Mouse (Mus musculus) ES-CJ7 (cell line): ENCODE data around the gene Zfpl1.

Experiments used
- DNase-seq: peaks from one replicate; pipeline ENCODE4 v3.0.0; 2011; ENCODE audit warnings: low read depth, low spot score

Zfpl1 gene

GRCm38 (mm10) chr19:6101186-6101585, 16.4 kb upstream of the Zfpl1 start:
- no peak for DNase-seq

- no peak for DNase-seq
Observed at GRCm38 (mm10) chr19:6097847-6098246, 13.1 kb upstream of the Zfpl1 start.

GRCm38 (mm10) chr19:6094119-6094518, 9.4 kb upstream of the Zfpl1 start, which contains the start of gene AC131692.1:
Gene AC131692.1 (plus strand): TSS chr19:6094419.
- no peak for DNase-seq

DNA sequence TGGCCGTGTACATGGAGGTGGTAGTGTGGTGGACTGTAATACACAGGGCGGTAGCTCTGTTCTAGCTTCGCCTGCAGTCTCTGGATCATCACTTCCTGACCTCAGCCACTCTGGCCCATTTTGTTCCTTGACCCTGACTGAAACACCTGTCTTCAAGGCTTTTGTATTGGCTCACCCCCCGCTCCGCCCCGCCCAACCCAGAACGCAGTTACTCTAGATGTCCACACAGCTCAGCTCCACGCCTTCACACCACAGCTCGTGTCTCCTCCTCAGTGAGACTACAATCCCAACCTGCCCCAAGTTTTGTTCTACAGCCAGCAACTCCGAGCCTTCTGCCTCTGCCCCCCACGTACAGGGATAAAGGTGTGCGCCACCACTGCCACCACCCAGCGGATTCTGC, 4.1 kb upstream of the Zfpl1 start:
- DNase-seq = no peak

DNA sequence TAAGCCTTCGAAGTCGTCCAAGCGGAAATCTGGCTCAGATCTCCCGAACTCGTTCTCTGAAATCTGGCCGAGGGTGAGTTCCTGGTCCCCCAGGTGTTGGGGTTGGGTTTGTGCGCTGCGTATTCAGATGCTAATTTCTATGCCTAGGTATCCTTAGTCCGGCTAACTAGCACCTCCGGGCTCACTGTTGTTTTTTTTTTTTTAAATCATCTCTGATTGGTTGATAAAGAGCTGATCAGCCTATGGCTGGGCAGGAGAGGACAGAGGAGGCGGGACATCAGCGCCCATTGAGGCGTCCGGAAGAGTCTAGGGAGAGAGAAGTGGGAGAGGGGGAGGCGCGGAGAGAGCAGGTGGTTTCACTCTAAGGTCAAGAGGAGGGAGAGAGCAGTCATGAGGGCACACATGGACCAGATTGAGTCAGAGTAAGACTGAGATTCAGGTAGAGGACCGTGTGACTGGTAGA, 692 bp upstream of the Zfpl1 start:
- DNase-seq = peak; percentile 97

DNA sequence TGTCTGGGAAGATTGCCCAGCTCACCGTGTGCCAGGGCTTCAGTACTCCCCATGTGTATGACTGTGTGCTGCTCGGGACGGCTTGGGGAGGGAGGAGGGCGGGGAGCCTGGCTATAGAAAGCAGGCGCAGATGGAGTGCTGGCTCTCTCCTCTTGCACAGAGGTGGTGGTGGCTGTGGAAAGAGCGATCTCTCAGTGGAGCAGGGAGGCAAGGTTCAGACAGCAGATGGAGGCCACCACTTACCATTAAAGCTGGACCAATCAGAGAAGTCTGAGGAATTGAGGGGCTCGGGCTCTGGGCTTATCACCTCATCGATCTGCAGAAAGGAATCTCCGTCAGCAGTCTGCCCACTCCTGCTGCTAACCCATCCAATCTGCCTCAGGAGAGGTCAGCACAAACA, 2.6 kb downstream of the Zfpl1 start, which contains the start of gene Gm28374:
Gene Gm28374 (minus strand): TSS at position 101 of the 400 bp plus-strand sequence.
- DNase-seq = no peak

DNA sequence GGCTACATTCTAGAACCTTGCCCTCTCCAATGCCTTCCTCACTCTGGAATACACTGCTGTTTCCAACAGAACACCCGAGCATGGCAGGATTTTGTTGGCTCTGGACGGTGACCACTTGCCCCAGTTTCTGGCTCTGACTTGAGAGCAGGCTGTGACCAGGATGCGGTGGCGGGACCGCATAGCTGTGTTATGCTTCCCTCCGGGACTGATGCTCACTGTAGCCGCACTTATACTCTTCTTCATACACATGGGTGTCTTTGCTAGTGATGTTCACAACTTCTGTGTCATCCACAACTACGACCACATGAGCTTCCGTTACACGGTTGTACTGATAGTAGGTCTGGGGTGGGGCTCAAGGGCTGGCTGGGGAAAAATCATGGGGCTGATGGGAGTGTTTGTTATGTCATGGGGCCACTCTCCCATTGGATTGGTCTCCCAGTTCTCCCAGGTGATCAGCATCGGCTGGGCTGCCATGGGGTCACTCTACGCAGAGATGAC, 4.7 kb downstream of the Zfpl1 start, which contains the start of gene Tmem262:
Gene Tmem262 (plus strand): TSS at position 51 of the 498 bp plus-strand sequence.
- DNase-seq = no peak

DNA sequence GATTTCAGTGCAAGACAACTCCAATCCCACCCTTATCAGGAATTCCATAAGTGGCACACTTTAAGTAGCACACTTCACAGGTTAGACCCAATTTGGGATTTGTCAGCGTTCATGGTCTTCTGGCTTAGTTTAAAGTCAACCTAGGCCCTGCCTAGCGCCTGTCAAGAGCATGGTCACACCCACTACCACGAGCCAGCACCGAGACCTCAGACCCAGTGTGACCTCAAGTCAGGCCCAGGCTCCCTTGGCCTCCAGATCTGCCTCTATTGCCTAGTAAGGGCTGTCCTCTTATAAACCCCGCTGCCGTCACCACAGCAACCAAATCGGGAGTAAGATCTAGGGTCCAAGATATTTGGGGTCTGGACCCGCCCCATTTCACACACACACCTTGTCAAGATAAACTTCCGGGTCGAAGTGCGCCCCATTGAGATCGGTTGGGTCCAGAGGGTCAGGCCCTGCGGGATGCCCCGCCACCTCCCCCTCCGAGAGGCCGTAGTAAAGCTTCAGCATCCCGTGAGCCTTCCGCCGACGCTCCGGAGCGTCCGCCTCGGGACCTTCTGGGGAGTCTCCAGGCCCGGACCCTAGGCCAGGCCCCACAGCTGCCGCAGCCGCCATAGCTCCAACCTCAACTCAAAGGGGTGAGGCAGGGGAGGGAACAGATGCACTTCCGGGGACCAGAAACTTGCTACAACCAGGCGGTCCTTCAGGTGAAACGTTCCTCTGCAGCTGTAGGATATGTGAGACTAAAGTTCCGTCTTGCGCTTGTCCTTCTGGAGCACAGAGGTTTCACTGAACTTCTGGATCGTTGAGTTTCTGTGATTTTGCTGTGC, 8.0 kb downstream of the Zfpl1 start, which contains the start of gene Vps51:
Gene Vps51 (minus strand): TSS at position 668 of the 830 bp plus-strand sequence.
- peak; percentile 96 for DNase-seq

DNA sequence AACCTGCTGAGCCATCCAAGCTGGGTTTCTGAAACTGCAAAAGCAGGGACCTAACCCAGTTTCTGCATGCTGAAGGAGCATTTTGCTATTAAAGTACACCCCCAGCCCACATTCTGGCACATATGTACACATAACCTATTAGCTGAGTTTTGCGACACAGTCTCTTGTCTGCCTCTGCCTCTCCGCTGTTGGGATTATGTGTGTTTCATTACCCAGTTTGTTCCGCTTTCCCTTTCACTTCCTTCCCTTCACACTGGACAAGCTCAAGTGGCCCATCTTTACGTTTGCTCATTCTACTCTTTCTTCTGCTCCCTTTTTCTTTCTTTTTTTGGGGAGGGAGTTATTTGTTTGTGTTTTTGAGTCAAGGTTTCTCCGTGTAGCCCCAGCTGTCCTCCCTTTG, 10.9 kb downstream of the Zfpl1 start:
- DNase-seq = no peak

DNA sequence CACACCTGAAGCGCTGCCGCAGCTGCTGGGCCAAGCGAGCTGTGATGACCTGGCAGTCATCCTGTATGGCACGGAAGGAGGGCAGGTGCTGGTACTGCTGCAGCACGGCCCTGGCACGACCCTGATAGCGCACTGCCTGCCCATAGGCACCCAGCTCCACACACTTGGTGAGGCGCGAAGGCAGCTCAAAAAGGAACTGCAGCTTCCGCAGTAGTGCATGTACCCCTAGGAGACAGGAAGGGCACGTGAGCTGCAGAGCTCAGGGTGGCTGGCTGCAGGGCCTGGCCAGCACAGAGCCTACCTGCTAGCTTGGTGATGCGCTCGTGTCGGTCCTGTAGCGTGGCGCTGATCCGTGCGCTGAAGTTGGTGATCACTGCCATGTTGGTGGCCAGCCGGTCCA, 13.5 kb downstream of the Zfpl1 start:
- no peak for DNase-seq

- peak; percentile 59 for DNase-seq
Observed at GRCm38 (mm10) chr19:6070571-6071250, 14.0 kb downstream of the Zfpl1 start.

DNA sequence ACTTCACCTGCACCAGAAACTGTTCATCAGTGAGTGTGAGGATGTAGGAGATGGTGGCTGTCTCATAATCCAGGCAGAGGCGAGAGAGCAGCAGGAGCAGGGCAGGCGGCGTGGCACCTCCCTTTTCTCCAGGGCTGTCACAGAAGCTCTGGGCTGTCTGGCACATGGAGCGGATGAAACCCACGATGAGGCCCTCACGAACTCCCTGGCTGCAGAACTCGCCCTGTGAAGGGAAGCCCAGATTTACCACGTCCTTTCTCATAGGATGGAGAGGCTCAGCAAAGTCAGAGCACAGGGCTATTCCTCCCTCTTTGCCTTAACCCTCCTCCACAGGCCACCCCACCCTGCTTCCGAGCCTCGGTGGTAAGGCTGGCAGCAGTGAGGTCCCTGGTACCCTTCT, 14.9 kb downstream of the Zfpl1 start:
- DNase-seq = no peak

DNA sequence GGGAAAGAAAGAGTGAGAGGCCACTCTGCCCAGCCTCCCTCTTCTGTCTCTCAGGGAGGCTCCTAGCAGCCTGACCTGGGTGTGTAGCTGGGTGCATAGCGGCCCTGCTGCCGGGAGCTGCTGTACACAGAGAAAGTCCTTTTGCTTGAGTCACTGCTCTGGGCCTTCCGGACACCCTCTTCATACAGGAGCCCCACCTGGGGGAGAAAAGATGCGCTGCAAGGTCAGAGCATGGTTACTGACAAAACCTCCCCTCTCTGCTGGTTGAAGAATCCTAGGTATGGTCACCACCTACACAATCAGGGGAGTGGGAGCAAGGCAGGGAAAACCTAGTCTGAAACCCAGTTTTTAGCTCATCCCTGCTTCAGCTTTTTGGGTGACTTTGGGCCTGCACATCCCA, 15.8 kb downstream of the Zfpl1 start:
- DNase-seq = peak; percentile 42

DNA sequence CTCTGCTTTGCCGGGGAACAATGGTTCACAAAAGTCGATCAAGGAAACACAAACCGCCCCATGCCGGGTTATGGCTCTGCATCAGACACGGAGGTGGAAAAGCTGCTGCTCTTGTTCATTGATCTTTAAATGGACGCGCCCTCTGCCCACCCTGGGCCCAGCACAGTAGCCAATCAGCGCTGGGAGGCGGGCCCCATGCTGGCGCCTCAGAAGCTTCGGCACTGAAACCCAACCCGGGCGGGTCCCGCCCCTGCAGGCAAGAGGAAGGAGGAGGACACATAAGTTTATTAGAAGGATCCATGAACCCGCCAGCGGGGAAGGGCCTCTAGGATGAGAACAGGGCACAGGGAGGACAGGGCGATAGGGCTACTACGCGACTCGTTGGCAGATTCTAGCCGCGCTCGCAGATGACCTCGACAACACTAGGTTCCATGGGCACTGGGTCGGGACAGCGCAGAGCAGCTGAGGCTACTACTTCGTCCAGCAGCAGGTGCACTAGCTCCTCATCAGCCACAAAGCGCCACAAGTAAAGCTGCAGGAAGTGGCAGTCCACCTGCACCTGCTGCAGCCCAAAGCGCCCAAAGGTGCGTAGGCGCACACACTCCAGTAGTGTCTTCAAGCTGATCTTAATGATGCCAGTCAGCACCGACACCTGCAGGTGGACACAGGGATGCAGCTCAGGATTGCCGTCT, 16.9 kb downstream of the Zfpl1 start, which contains the start of gene Tm7sf2:
Gene Tm7sf2 (minus strand): TSS at position 650 of the 692 bp plus-strand sequence.
- peak; percentile 89 for DNase-seq

DNA sequence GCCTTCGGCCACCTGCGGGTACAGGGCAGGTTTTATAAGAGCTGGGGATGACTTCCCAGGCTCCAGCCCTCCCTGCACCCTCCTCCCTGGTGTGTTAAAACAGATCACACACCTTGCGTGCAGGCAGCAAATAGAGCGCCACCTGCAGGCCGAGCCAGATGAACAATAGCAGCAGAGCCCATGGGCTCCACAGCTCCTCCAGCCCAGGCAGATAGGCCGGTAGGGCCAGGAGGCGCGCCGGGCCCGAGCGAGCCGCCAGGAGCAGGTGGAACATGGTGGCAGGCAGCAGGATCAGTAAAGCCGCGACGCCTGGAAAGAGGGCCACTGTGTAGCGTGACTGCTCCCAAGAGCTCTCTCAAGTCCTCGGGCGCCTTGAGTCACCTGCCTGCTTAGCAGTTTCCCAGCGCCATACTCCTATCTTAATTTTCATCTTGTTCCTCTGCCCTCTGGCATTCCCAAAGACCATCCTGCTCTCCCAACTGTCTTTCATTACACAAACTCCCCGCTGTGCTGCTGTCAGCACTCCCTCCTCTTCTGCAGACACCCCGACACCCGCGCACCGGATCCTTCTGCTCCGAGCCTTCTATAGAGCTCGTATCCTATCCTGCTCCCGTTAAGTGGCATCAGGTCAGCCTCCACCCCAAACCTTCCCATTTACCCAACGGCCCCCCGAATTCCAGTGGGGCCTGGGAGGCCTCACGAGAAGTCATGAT, 17.6 kb downstream of the Zfpl1 start:
- peak; percentile 91 for DNase-seq

GRCm38 (mm10) chr19:6066571-6066970, 18.2 kb downstream of the Zfpl1 start:
- no peak for DNase-seq

- no peak for DNase-seq
Observed at GRCm38 (mm10) chr19:6063081-6063480, 21.7 kb downstream of the Zfpl1 start.

GRCm38 (mm10) chr19:6062418-6062817, 22.3 kb downstream of the Zfpl1 start:
- DNase-seq = no peak

- DNase-seq = no peak
Observed at GRCm38 (mm10) chr19:6061641-6062302, 23.0 kb downstream of the Zfpl1 start.

GRCm38 (mm10) chr19:6061021-6061533, 23.7 kb downstream of the Zfpl1 start, which contains the start of gene Znhit2:
Gene Znhit2 (plus strand): TSS chr19:6061192.
- peak; percentile 91 for DNase-seq
